Mouse (Mus musculus) erythroblast, adult 5-6 weeks (primary cell): Measurements from ENCODE around the gene Cdh4. TPM values are rescaled to one million over a fixed set of nuclear protein-coding genes. Genes with fewer than 3 reads are reported as not detected.

Experiments used
- ATAC-seq: replicated peaks from 2 replicates; pipeline ENCODE4 v1.8.0; 2016; ENCODE audit warnings: moderate number of reproducible peaks, mild to moderate bottlenecking, moderate TSS enrichment, inconsistent platforms; ENCODE audit not compliant: poor library complexity, low FRiP score, severe bottlenecking
- total RNA-seq, 2 experiments: library from RNA; stranded (forward) in 1 of 2; stranded (reverse) in 1 of 2; fragments of 150-400 nt in 1 of 2; fragments of 200-764, 138-1000 nt in 1 of 2; gene quantifications; 2 replicates each; pipeline versions ENCODE4 v1.2.3 to v1.2.4; 2015 to 2017; ENCODE audit warnings: low replicate concordance in 2 of 2

The Cdh4 gene
- total RNA-seq, 2 experiments from 2014 or later, result not detected

- no peak for ATAC-seq
Measured at GRCm38 (mm10) chr2:179713326-179713725, 271.1 kb downstream of the Cdh4 start.

DNA sequence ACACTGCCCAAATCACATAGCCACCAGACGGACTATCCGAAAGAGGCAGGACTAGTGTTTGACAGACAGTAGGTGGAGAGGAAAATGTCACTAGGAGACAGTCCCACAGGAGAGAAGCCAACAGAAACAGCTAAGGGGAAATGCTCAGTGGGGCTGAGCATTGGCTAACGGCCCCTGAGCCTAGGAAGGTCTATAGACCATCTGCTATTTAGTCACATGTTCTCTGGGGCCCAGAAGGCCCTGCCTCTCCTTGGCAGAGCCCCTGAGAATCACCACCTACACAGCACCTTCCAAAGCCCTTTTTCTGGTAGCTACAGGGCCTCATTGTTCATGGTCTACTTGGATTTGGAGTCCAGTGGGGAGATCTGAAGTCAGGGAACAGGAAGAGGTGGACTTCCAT is 271.9 kb downstream of the Cdh4 start:
- no peak for ATAC-seq

DNA sequence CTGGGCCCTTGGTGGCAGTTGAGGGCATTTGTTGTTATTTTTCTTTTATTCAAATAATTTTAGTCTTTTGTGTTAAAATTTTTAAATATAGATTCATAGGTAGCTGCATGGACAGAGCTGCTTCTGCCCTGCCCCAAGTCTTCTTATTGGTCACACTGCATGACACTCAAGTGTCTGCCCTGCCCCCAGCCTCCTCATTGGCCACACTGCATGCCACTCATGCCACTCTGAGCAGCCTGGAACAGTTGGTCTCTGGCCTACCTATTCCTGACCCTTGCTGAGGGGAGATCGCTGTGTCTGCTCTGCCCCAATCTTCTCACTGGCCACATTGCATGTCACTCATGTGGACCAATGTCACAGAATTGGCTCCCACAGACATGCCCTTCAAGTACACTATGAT is 273.1 kb downstream of the Cdh4 start:
- ATAC-seq, result no peak

DNA sequence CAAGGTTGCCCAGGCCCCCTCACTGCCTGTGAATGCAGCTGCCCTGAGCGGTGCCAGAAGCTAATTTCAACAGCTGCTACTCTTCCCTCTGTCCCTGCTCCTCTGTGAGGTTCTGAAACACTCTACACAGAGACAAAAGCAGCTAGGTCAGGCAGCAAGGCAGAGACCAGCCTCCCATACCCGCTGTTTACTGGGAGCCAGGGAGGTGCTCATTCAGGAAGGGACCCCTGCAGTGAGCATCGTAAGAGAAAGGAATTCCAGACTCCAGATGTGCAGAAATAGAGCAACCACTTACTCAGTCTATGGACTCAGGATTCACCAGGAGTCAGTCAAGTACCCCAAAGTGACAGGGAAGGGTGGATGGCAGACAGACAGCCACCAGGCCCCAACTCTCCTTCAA is 278.1 kb downstream of the Cdh4 start:
- no peak for ATAC-seq

DNA sequence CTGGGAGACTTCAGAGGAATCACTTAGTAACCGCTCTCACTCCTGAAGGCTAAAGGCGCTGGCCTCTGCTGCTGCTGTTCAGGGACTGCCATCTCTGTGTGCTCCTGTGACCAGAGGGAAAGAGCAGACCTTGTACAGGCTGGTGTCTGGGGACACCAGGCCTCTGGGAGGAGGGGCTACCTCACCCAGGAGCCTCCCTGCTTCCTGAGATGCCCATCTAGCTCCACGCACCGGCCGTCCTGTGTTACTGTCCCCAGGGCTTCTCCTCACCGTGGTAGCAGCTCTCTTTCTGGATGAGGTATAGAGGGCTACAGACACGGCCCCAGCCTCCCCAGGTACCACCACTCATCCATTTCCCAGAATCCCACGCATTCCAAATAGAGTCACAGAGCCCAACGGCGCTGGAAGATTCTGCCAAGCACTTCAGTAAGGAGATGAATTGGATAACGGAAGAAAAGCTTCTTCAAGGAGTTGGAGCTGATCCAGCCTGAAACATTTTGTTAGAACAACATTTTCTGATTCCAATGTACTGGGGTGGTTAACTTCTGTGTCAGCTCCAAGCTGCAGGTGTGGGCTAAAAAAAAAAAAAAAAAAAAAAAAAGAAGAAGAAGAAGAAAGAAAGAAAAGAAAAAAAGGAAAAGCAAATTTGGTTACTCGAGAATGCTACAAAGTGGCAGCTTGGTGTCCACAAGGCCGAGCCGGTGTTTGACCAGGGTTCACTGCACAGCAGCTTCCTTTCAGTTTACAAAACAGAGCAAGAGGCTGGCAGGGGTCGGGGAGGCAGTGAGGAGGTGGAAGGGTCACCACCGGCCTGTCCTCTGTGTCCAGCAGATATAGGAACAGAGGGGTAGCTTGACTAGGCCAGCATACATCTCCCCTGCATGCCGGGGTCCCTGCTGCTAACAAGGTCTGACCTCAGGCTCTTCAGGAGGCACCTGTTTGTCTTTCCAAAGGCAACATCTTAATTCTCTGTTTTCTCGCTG is 279.6 kb downstream of the Cdh4 start:
- no peak for ATAC-seq

DNA sequence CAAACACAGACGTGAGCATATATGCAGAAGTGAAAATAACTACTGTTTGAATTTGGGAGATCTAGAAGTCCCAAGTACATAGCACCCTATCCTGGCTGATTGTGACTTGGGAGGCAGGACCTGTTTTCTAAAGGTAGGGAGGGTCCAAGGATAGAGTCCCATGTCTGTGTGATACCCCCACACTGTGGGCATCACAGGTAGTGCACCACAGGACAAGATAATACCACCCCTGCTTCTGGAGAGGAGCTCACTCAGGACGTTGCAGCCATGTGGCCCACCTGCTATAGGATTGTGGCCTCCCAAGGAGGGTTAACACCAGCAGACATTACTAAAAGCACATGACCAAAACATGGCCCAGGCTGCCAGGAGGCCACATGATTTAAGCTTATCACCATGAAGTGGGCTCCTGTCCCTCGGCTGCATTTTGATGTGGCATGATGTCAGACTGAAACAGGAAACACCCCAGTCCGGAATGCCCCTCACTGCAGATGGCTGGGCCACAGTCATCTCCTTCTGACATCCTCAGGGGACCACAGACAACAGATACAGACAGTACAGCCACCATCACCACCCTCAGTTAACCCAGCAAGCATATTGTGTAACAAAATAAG is 280.6 kb downstream of the Cdh4 start:
- ATAC-seq, result no peak

DNA sequence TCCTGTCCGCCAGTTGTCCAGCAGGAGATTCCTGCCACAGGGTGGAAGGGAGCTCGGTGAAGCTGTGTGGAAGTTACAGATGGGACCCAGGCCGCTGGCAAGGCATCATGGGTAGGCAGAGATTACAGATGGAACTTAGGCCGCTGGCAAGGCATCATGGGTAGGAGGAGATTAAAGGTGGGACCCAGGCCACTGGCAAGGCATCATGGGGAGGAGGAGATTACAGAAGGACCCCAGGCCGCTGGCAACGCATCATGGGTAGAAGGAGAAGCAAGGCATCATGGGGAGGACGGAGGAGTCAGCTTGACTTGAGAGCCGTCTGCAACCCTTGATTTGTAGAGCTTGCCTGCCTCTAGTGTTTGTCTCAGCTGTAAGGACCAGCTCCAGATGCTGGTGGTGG is 281.2 kb downstream of the Cdh4 start:
- no peak for ATAC-seq

DNA sequence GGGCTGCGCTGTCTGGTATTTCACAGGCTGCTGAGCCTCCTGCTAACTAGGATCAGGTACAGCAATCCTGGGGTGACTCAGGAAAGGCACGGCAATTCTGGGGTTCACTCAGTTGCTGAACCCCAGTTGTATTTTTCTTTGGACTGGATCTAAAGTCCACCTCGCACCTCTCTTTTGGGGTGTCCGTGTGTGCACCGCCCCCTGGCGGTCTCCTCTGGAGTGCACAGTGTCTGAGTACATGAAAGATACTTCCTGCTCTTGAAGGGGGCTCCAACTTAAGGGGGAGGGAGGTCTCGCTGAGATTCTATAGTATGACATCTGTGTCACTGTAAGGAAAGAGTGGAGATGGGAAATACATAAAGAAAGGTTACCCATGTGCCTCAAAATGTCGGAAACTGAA is 286.8 kb downstream of the Cdh4 start:
- no peak for ATAC-seq

- no peak for ATAC-seq
Measured at GRCm38 (mm10) chr2:179729802-179730201, 287.6 kb downstream of the Cdh4 start.

GRCm38 (mm10) chr2:179733141-179733831 is 291.1 kb downstream of the Cdh4 start:
- no peak for ATAC-seq

DNA sequence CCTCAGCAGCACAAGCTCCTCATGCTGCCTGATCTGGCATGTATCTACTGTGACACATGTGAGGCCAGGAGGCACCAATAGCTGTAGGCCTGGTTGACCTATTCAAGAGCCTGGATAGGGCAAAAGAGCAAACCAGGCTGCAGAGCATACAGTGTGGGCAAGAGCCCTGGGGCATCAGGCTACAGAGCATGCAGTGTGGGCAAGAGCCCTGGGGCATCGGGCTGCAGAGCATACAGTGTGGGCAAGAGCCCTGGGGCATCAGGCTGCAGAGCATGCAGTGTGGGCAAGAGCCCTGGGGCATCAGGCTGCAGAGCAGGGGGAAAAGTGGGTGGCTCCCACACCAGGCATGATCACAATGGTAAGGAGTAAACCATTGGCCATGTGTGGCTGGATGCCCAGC is 300.2 kb downstream of the Cdh4 start:
- no peak for ATAC-seq

GRCm38 (mm10) chr2:179742828-179743227 is 300.6 kb downstream of the Cdh4 start:
- ATAC-seq, result no peak

DNA sequence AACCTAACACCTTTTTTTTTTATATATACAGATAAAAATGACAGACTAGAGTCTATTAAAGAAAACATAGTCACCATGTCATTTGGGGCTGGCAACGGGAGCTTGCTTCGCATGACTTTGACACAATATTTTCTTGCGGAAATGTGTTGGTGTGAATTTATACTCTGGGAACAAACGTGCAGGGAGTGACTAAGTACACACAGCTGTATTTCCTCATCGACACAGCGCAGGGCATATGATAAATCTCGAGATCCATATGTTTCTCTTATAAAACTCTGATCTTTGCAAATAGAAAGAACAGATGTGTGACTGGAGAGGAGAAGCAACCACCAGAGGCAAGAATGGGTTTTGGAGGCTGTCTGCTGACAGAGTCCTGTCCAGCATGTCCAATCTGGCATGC is 304.3 kb downstream of the Cdh4 start:
- ATAC-seq, result no peak

- no peak for ATAC-seq
Measured at GRCm38 (mm10) chr2:179749399-179749798, 307.2 kb downstream of the Cdh4 start.

GRCm38 (mm10) chr2:179753811-179754210 is 311.6 kb downstream of the Cdh4 start:
- ATAC-seq, result no peak

- ATAC-seq, result no peak
Measured at GRCm38 (mm10) chr2:179754776-179755175, 312.5 kb downstream of the Cdh4 start.

DNA sequence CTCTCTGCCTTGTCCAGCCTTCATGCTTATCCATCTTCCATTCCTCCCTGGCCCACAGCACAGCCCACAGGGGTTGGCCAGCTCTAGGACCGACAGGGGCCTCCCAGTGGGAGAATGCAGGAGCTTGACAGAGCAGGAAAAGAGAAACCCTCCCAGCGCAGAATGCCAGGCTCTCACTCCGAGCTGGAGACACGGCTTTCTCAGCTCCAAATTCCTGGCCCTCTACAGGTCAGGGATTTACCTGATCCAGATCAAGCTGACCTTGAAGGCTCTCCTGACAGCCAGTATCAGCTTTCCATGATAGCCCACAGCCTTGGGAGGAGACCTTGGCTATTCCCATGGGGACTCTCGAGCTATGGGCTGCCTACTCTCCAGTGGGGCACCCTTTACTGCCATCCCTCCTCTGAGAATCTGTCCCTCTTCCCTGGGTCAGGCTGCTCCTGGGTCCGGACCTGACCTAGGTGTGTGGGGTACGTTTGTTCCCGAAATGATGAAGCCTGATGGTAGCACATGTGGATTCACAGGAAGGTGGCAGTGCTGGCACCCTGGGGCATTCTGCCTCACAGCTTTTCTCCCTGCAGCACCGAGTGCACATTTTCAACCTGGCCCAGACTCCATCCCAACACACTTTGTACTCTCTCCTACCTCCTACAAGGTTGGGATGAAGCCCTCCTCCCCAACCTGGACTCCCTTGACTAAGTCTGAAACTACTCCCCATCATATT is 319.6 kb downstream of the Cdh4 start:
- ATAC-seq, result no peak

DNA sequence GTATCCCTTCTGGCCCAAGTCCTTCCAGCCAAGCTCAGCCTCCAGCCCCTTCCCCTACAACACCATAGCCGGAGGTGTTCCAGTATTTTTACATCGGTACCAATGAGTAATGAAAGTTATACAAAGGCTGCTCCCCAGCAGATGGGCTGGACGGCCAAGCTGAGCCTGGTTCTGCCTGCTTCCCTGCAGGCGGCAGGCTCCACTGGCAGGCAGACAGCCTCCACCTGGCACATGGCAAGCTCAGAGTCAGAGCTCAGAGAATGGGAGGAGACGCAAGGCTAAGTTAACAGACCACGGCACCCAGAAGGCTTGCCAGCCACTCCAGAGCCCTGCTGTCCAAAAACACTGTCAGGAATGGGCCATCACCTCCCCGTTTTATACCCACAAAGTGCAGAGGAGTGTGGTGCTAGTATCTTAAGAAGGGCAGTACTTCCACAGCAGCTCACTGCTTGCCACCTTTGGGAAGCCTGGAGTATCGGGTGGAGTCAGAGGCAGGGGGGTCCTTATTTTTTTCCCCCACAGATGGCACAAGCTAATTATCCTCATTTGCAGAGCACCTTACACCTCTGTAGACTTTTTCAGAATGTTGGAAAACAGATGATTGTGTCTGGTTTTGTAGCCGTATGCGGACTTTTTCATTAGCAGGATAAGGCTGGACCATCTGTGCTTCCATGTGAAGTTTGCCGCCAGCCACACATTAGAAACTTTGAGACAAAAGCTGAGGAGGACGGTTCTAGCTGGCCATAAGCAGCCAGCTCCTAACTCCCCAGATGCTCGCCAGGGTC is 320.5 kb downstream of the Cdh4 start:
- ATAC-seq, result no peak

GRCm38 (mm10) chr2:179764460-179764859 is 322.2 kb downstream of the Cdh4 start:
- no peak for ATAC-seq
